In the genomic region with DNA sequence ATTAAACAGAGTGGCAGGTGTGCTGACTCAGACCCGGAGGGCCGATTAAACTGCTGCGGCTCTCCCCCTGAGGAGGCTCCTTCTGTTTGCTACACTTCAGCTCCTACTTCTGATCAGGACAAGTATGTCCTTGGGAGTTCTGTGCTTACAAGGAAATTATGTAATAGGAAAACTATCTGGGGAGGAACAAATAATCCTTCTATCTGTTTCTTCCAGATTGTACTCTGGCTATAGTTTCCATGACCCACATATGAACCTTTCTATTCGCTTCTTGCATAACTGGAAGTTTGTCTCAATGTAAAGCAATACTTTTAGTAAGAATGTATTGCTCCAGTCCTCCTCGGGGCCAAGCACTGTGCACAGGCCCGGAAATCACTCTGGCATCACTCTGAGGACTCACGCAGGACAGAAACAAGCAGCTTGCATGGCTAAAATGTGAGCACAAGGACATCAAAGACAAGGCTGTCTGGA, we compare ENCODE assay signal across 11 mouse cellular contexts. TPM values are rescaled to one million over a fixed set of nuclear protein-coding genes. Genes with fewer than 3 reads are reported as not detected.
DNase-seq lines count a peak whose midpoint lies in the region; ATAC-seq and TF ChIP-seq lines count a peak whose summit lies in the region.
"Had no signal": no experiment of that assay in that cellular context is flagged by ENCODE, and none has a peak within 500 bp of the region (broad histone marks: within the 10 kb centered on the region; RNA-seq: fewer than 3 reads in every experiment).

No protein-coding gene starts in this region.

- H3K27ac ChIP-seq in heart, embryonic 16.5 days (ENCODE audit: low read length) = peak overlapping the region; percentile 73
- peak overlapping the region; percentile 62 for H3K27ac ChIP-seq in lung, embryonic 14.5 days (ENCODE audit: low read depth)
- H3K27ac ChIP-seq in thymus, adult 2 months (ENCODE audit: control insufficient read depth, insufficient read depth, low read length) = no peak overlapping the region
- H3K27ac ChIP-seq in midbrain, postnatal 0 days (ENCODE audit: low read depth, low read length) = no peak overlapping the region
- no peak overlapping the region for H3K27ac ChIP-seq in midbrain, embryonic 15.5 days
- H3K27ac ChIP-seq: forebrain, embryonic 15.5 days; neural tube, embryonic 13.5 days had no signal

- peak; percentile 16 to 18 for DNase-seq in kidney, postnatal 4 days
- DNase-seq in kidney, postnatal 10 days = no peak
- peak; percentile 77 for DNase-seq in lung, embryonic 14.5 days
- DNase-seq in thymus, adult 2 months = peak; percentile 34
- no peak for DNase-seq in embryo, embryonic 10 days (ENCODE audit: low spot score)
- DNase-seq in midbrain, postnatal 0 days (ENCODE audit: low spot score) = no peak
- DNase-seq: cerebellum, adult 11 months had no signal

- WGBS in heart, embryonic 16.5 days = 34% methylated on average over 7 of the region's 7 CpGs
- WGBS in lung, embryonic 14.5 days = 3% methylated on average over 7 of the region's 7 CpGs
- 72% methylated on average over 7 of the region's 7 CpGs for WGBS in thymus, adult 2 months
- 54% methylated on average over 7 of the region's 7 CpGs for WGBS in midbrain, postnatal 0 days
- 52% methylated on average over 7 of the region's 7 CpGs for WGBS in midbrain, embryonic 15.5 days

- no peak overlapping the region for H3K4me2 ChIP-seq in heart, embryonic 16.5 days (ENCODE audit: low read depth, low read length)
- peak overlapping the region; percentile 5; the same call in 1 of the 2 replicates for H3K4me2 ChIP-seq in lung, embryonic 14.5 days
- H3K4me2 ChIP-seq in midbrain, postnatal 0 days (ENCODE audit: low read depth, low read length, poor library complexity, severe bottlenecking) = no peak overlapping the region
- no peak overlapping the region for H3K4me2 ChIP-seq in midbrain, embryonic 15.5 days
- H3K4me2 ChIP-seq: forebrain, embryonic 15.5 days; neural tube, embryonic 13.5 days had no signal

- TF ChIP-seq CTCF in lung, embryonic 14.5 days (IDR thresholded peaks at IDR 0.05; ENCODE audit: low read depth) = no peak
- TF ChIP-seq CTCF in thymus, adult 2 months (IDR thresholded peaks at IDR 0.05; ENCODE audit: borderline replicate concordance, control insufficient read depth, extremely low read depth, insufficient read depth, low read length, poor library complexity) = no peak
- TF ChIP-seq CTCF in midbrain, postnatal 0 days (IDR thresholded peaks at IDR 0.05) = no peak

- H3K9ac ChIP-seq in heart, embryonic 16.5 days (ENCODE audit: low read length) = no peak overlapping the region
- no peak overlapping the region for H3K9ac ChIP-seq in lung, embryonic 14.5 days
- no peak overlapping the region for H3K9ac ChIP-seq in midbrain, postnatal 0 days (replicated peaks; ENCODE audit: low read length, poor library complexity, severe bottlenecking)
- H3K9ac ChIP-seq in midbrain, embryonic 15.5 days = no peak overlapping the region
- H3K9ac ChIP-seq: forebrain, embryonic 15.5 days; neural tube, embryonic 13.5 days had no signal

- no peak for TF ChIP-seq POLR2A in thymus, adult 2 months (IDR thresholded peaks at IDR 0.05; ENCODE audit: control insufficient read depth, extremely low read depth, insufficient read depth, low read length, poor library complexity)

- no peaks in the 10 kb centered on the region for H3K27me3 ChIP-seq in heart, embryonic 16.5 days (ENCODE audit: control insufficient read depth, insufficient read depth, low read length)
- no peaks in the 10 kb centered on the region for H3K27me3 ChIP-seq in lung, embryonic 14.5 days (ENCODE audit: insufficient read depth, low read length)
- no peaks in the 10 kb centered on the region for H3K27me3 ChIP-seq in thymus, adult 2 months (ENCODE audit: control insufficient read depth, insufficient read depth, low read length)
- H3K27me3 ChIP-seq in midbrain, postnatal 0 days (ENCODE audit: insufficient read depth, low read length) = no peaks in the 10 kb centered on the region
- no peaks in the 10 kb centered on the region for H3K27me3 ChIP-seq in midbrain, embryonic 15.5 days (replicated peaks)
- H3K27me3 ChIP-seq: forebrain, embryonic 15.5 days; neural tube, embryonic 13.5 days had no signal

- peak; percentile 78 for ATAC-seq in heart, embryonic 16.5 days (replicated peaks; ENCODE audit: extremely low read depth, insufficient read depth, low FRiP score)
- peak; percentile 96 for ATAC-seq in lung, embryonic 14.5 days (ENCODE audit: insufficient read depth)
- ATAC-seq in midbrain, postnatal 0 days (ENCODE audit: low FRiP score) = no peak
- ATAC-seq in midbrain, embryonic 15.5 days (replicated peaks) = no peak
- ATAC-seq: forebrain, embryonic 15.5 days had no signal

- no peak overlapping the region for H3K4me3 ChIP-seq in heart, embryonic 16.5 days (ENCODE audit: low read length)
- H3K4me3 ChIP-seq in lung, embryonic 14.5 days (ENCODE audit: low read depth, low read length) = no peak overlapping the region
- H3K4me3 ChIP-seq in thymus, adult 2 months (ENCODE audit: control insufficient read depth, insufficient read depth, low read length) = no peak overlapping the region
- H3K4me3 ChIP-seq in midbrain, postnatal 0 days (ENCODE audit: low read depth, low read length) = no peak overlapping the region
- H3K4me3 ChIP-seq in midbrain, embryonic 15.5 days = no peak overlapping the region
- H3K4me3 ChIP-seq: forebrain, embryonic 15.5 days; neural tube, embryonic 13.5 days had no signal

- peaks cover 5% of the 10 kb centered on the region; the same call in 1 of the 2 replicates for H3K4me1 ChIP-seq in heart, embryonic 16.5 days (ENCODE audit: control insufficient read depth, insufficient read depth, low read length)
- peaks cover 4% of the 10 kb centered on the region for H3K4me1 ChIP-seq in lung, embryonic 14.5 days (ENCODE audit: insufficient read depth)
- H3K4me1 ChIP-seq in thymus, adult 2 months (replicated peaks; ENCODE audit: control insufficient read depth, insufficient read depth, low read length) = peaks cover 2% of the 10 kb centered on the region; the same call in 1 of the 2 replicates
- H3K4me1 ChIP-seq in midbrain, postnatal 0 days (ENCODE audit: insufficient read depth, low read length) = no peaks in the 10 kb centered on the region
- H3K4me1 ChIP-seq in midbrain, embryonic 15.5 days = no peaks in the 10 kb centered on the region; the same call in 1 of the 2 replicates
- H3K4me1 ChIP-seq: forebrain, embryonic 15.5 days had no signal

- no peaks in the 10 kb centered on the region for H3K9me3 ChIP-seq in heart, embryonic 16.5 days (replicated peaks; ENCODE audit: control insufficient read depth, low read length)
- H3K9me3 ChIP-seq in lung, embryonic 14.5 days (ENCODE audit: low read depth, low read length) = no peaks in the 10 kb centered on the region
- H3K9me3 ChIP-seq in midbrain, postnatal 0 days (ENCODE audit: low read length) = no peaks in the 10 kb centered on the region
- H3K9me3 ChIP-seq in midbrain, embryonic 15.5 days = no peaks in the 10 kb centered on the region
- H3K9me3 ChIP-seq: forebrain, embryonic 15.5 days; neural tube, embryonic 13.5 days had no signal

- H3K36me3 ChIP-seq in heart, embryonic 16.5 days (ENCODE audit: control insufficient read depth, insufficient read depth) = no peaks in the 10 kb centered on the region
- H3K36me3 ChIP-seq in lung, embryonic 14.5 days (ENCODE audit: insufficient read depth) = no peaks in the 10 kb centered on the region
- no peaks in the 10 kb centered on the region for H3K36me3 ChIP-seq in thymus, adult 2 months (ENCODE audit: control insufficient read depth, insufficient read depth, low read length)
- H3K36me3 ChIP-seq in midbrain, postnatal 0 days (ENCODE audit: insufficient read depth, low read length) = no peaks in the 10 kb centered on the region
- no peaks in the 10 kb centered on the region for H3K36me3 ChIP-seq in midbrain, embryonic 15.5 days (replicated peaks)
- H3K36me3 ChIP-seq: forebrain, embryonic 15.5 days; neural tube, embryonic 13.5 days had no signal

RNA-seq across cellular contexts. Expression of gene Ugp2, which starts 43.9 kb away (rescaled TPM):
- polyA plus RNA-seq in heart, embryonic 16.5 days (2015; fragmentation: Nextera tagmentation; extraction: Ambion mirVana) = 164 and 178 TPM in 2 replicates
- 83.6 and 86.6 TPM in 2 replicates for polyA plus RNA-seq in lung, embryonic 14.5 days (2014; fragmentation: Nextera tagmentation; extraction: Ambion mirVana)
- polyA plus RNA-seq in thymus, adult 2 months (2012; rRNA removed) = 3.7 TPM in 2 replicates
- total RNA-seq in midbrain, postnatal 0 days (2014; rRNA removed) = 44.8 and 47.1 TPM in 2 replicates
- 54.2 and 58.8 TPM in 2 replicates for polyA plus RNA-seq in midbrain, postnatal 0 days (2015; fragmentation: Nextera tagmentation; extraction: Ambion mirVana)
- polyA plus RNA-seq in midbrain, embryonic 15.5 days (2015; fragmentation: Nextera tagmentation; extraction: Ambion mirVana) = 58.8 and 60.4 TPM in 2 replicates

Comparison
In these comparisons a context has a peak if more than half of its experiments do, and no peak if none do; other contexts are left out.
1. DNase-seq: peak in kidney, postnatal 4 days (2 of 2), lung, embryonic 14.5 days (single experiment) and thymus, adult 2 months (single experiment); none in kidney, postnatal 10 days (single experiment), embryo, embryonic 10 days (single experiment) and midbrain, postnatal 0 days (single experiment).
2. ATAC-seq: peak in heart, embryonic 16.5 days (single experiment) and lung, embryonic 14.5 days (single experiment); none in midbrain, postnatal 0 days (single experiment) and midbrain, embryonic 15.5 days (single experiment).
3. H3K27ac ChIP-seq: peak in heart, embryonic 16.5 days (single experiment) and lung, embryonic 14.5 days (single experiment); none in thymus, adult 2 months (single experiment), midbrain, postnatal 0 days (single experiment) and midbrain, embryonic 15.5 days (single experiment).
4. RNA of gene Ugp2, which starts 43.9 kb away (polyA plus RNA-seq): 164 to 178 TPM in heart, embryonic 16.5 days, 83.6 to 86.6 TPM in lung, embryonic 14.5 days, 58.8 to 60.4 TPM in midbrain, embryonic 15.5 days and 54.2 to 58.8 TPM in midbrain, postnatal 0 days; 3.7 TPM in thymus, adult 2 months; every median in the first group is over 10 times any median in the second.